Mouse (Mus musculus) ovary, postnatal 10 days (tissue): ENCODE results near the gene Baz1b.

ENCODE experiments used
- DNase-seq: peaks from one replicate; pipeline ENCODE4 v3.0.0; 2022; ENCODE audit warnings: low spot score

Baz1b gene

GRCm38 (mm10) chr5:135236571-135236970 is 49.5 kb downstream of the Baz1b start:
- no peak for DNase-seq

- DNase-seq, result no peak
Observed at GRCm38 (mm10) chr5:135238832-135239231, 51.8 kb downstream of the Baz1b start.

GRCm38 (mm10) chr5:135241474-135241873 is 54.4 kb downstream of the Baz1b start:
- DNase-seq, result no peak

- no peak for DNase-seq
Observed at GRCm38 (mm10) chr5:135242136-135242535, 55.1 kb downstream of the Baz1b start.

GRCm38 (mm10) chr5:135242608-135243007 is 55.5 kb downstream of the Baz1b start:
- no peak for DNase-seq

GRCm38 (mm10) chr5:135243166-135243565 is 56.1 kb downstream of the Baz1b start:
- no peak for DNase-seq

- no peak for DNase-seq
Observed at GRCm38 (mm10) chr5:135246531-135246930, 59.5 kb downstream of the Baz1b start.

- DNase-seq, result no peak
Observed at GRCm38 (mm10) chr5:135247337-135247736, 60.3 kb downstream of the Baz1b start.

GRCm38 (mm10) chr5:135248956-135249676 is 62.1 kb downstream of the Baz1b start:
- DNase-seq, result no peak

GRCm38 (mm10) chr5:135250186-135251078 is 63.4 kb downstream of the Baz1b start:
- no peak for DNase-seq

GRCm38 (mm10) chr5:135251079-135251454 is 64.0 kb downstream of the Baz1b start, which contains the start of gene Fzd9:
Gene Fzd9, minus strand, starts transcription at chr5:135251230.
- peak; percentile 60 for DNase-seq

GRCm38 (mm10) chr5:135253741-135254401 is 66.8 kb downstream of the Baz1b start:
- no peak for DNase-seq

GRCm38 (mm10) chr5:135256166-135256565 is 69.1 kb downstream of the Baz1b start:
- DNase-seq, result no peak

- DNase-seq, result no peak
Observed at GRCm38 (mm10) chr5:135257559-135257958, 70.5 kb downstream of the Baz1b start.

GRCm38 (mm10) chr5:135258280-135259150 is 71.5 kb downstream of the Baz1b start:
- DNase-seq, result no peak

GRCm38 (mm10) chr5:135263866-135264503 is 76.9 kb downstream of the Baz1b start:
- DNase-seq, result no peak

GRCm38 (mm10) chr5:135264548-135264947 is 77.5 kb downstream of the Baz1b start:
- no peak for DNase-seq

GRCm38 (mm10) chr5:135269451-135269850 is 82.4 kb downstream of the Baz1b start:
- no peak for DNase-seq

- DNase-seq, result no peak
Observed at GRCm38 (mm10) chr5:135270361-135270760, 83.3 kb downstream of the Baz1b start.

- DNase-seq, result no peak
Observed at GRCm38 (mm10) chr5:135271563-135272165, 84.6 kb downstream of the Baz1b start.
